Mouse (Mus musculus) intestine, postnatal 0 days (tissue): ENCODE measurements at regions not wholly inside any gene's neighbourhood (a gene's known extent, or its start where the extent isn't known, plus 50 kb on each side); places are given as distances from the start of the nearest gene placed in this dataset.

ENCODE experiments used
- ATAC-seq: fragments of 200-750 bp; cut with Nextera tagmentation; 2 replicates; pipeline ENCODE4 v1.8.0; 2017; ENCODE audit warnings: mild to moderate bottlenecking, moderate TSS enrichment, moderate library complexity
- H3K27ac ChIP-seq: fragments of 300-500 bp; sonication (generic); 2 replicates; pipeline ENCODE4 v1.5.1; 2014; ENCODE audit warnings: mild to moderate bottlenecking, low read depth, low read length, moderate library complexity
- H3K27me3 ChIP-seq: fragments of 300-500 bp; sonication (generic); replicated peaks from 2 replicates; pipeline ENCODE4 v1.6.1; 2014; ENCODE audit warnings: low read length, mixed read lengths; ENCODE audit not compliant: control insufficient read depth, insufficient read depth
- H3K36me3 ChIP-seq: fragments of 300-500 bp; sonication (generic); 2 replicates; pipeline ENCODE4 v1.6.1; 2014; ENCODE audit warnings: mild to moderate bottlenecking, moderate library complexity; ENCODE audit not compliant: control insufficient read depth, insufficient read depth
- H3K4me1 ChIP-seq: fragments of 300-500 bp; sonication (generic); replicated peaks from 2 replicates; pipeline ENCODE4 v1.6.1; 2014; ENCODE audit warnings: antibody characterized with exemption, low read length, mixed read lengths; ENCODE audit not compliant: control insufficient read depth, insufficient read depth
- H3K4me2 ChIP-seq: fragments of 300-500 bp; sonication (generic); replicated peaks from 2 replicates; pipeline ENCODE4 v1.6.1; 2014; ENCODE audit warnings: low read depth, mild to moderate bottlenecking, moderate library complexity
- H3K4me3 ChIP-seq: fragments of 300-500 bp; sonication (generic); 2 replicates; pipeline ENCODE4 v1.5.1; 2014; ENCODE audit warnings: low read depth, low read length
- H3K9ac ChIP-seq: fragments of 300-500 bp; sonication (generic); 2 replicates; pipeline ENCODE4 v1.6.1; 2014; ENCODE audit warnings: mild to moderate bottlenecking, low read depth, low read length
- H3K9me3 ChIP-seq: fragments of 300-500 bp; sonication (generic); 2 replicates; pipeline ENCODE4 v1.6.1; 2016; ENCODE audit warnings: mixed run types; ENCODE audit not compliant: control insufficient read depth
- CTCF ChIP-seq: sonication (generic); IDR thresholded peaks from 2 replicates; pipeline ENCODE4 v1.5.1; 2016; ENCODE audit warnings: low read depth, mild to moderate bottlenecking, control low read depth, antibody characterized with exemption, moderate library complexity
- WGBS: fragments of 180-500 bp; shearing (Covaris S2); extraction: QIAGEN DNeasy Blood & Tissue Kit; methylation state at CpG from one replicate; pipeline ENCODE4 v1.1.7; 2014; 5-methylcytosine and 5-hydroxymethylcytosine counted together

- no peaks in the 10 kb centered on the region for H3K36me3 ChIP-seq
- WGBS: 83% methylated on average over 4 of the region's 4 CpGs
- ATAC-seq: no peak
Observed at GRCm38 (mm10) chr17:82731561-82731960, 483.5 kb upstream of the Pkdcc start.

GRCm38 (mm10) chr17:82742445-82742844 lies 472.6 kb upstream of the Pkdcc start:
- H3K4me2 ChIP-seq: no peak overlapping the region
- H3K9ac ChIP-seq: no peak overlapping the region
- no peaks in the 10 kb centered on the region for H3K27me3 ChIP-seq
- no peak overlapping the region for H3K4me3 ChIP-seq
- ATAC-seq: no peak
- H3K27ac ChIP-seq: no peak overlapping the region
- H3K36me3 ChIP-seq: no peaks in the 10 kb centered on the region
- 87% methylated on average over 1 of the region's 1 CpGs for WGBS
- TF ChIP-seq CTCF: 0 out of 2 replicates have a peak, but pooled peaks have one; percentile 3
- no peaks in the 10 kb centered on the region for H3K9me3 ChIP-seq
- H3K4me1 ChIP-seq: no peaks in the 10 kb centered on the region

More at GRCm38 (mm10) chr17:82731561-82731960, 483.5 kb upstream of the Pkdcc start:
- H3K27ac ChIP-seq: no peak overlapping the region
- H3K9ac ChIP-seq: no peak overlapping the region
- H3K9me3 ChIP-seq: no peaks in the 10 kb centered on the region
- no peak for TF ChIP-seq CTCF
- no peaks in the 10 kb centered on the region for H3K4me1 ChIP-seq
- no peak overlapping the region for H3K4me3 ChIP-seq
- no peak overlapping the region for H3K4me2 ChIP-seq
- no peaks in the 10 kb centered on the region for H3K27me3 ChIP-seq

- Histone ChIP-seq H3K36me3 (no peaks in the 10 kb centered on the region), H3K27me3 (no peaks in the 10 kb centered on the region), H3K9ac (no peak overlapping the region), H3K4me1 (no peaks in the 10 kb centered on the region), H3K9me3 (no peaks in the 10 kb centered on the region), H3K4me3 (no peak overlapping the region), H3K4me2 (no peak overlapping the region), H3K27ac (no peak overlapping the region)
- TF ChIP-seq CTCF: no peak
- WGBS: 70% methylated on average over 3 of the region's 3 CpGs
- ATAC-seq: no peak
Observed at GRCm38 (mm10) chr17:82757400-82757799, 457.7 kb upstream of the Pkdcc start.

DNA sequence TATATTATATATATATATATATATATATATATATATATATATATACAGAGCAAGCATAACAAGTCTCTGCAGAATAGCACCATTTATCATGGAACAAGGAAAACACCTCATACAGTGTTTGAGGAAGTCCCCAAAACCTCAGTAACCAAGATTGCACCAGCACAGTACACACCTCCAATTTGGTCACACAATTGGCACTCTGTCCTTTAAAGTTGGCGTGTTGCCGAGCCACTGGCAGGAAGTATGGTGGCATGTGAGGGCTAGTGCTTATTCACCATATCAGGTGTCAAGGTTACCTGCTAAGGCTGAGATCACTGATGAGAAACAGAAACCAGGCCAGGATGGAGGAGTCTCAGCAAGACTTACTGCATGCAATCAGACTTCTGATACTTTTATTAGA lies 436.0 kb upstream of the Pkdcc start:
- Histone ChIP-seq H3K4me3 (no peak overlapping the region), H3K27ac (no peak overlapping the region), H3K9ac (no peak overlapping the region), H3K4me2 (no peak overlapping the region), H3K27me3 (no peaks in the 10 kb centered on the region), H3K36me3 (no peaks in the 10 kb centered on the region), H3K9me3 (no peaks in the 10 kb centered on the region), H3K4me1 (no peaks in the 10 kb centered on the region)
- TF ChIP-seq CTCF: no peak
- 76% methylated on average over 2 of the region's 2 CpGs for WGBS
- ATAC-seq: no peak

DNA sequence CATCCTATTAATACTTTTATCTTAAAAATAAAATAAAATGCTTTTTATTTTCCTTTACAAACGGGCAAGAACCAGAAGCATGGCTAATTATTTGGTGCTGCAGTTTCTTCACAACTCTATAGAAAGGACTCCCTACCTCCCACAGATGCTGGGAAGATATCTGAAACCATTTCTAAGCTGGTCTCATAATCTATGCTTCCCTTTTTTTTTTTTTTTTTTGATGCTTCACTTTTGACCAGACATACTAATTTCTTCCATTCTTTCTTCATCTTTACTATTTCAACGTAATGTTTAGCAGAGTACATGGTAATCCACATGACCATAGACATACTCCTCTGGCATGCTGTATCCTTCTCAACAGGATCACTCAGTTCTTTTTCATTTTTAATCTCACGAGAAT lies 393.0 kb upstream of the Pkdcc start:
- H3K4me3 ChIP-seq: no peak overlapping the region
- no peaks in the 10 kb centered on the region for H3K36me3 ChIP-seq
- H3K9ac ChIP-seq: no peak overlapping the region
- no peak for ATAC-seq
- WGBS: 68% methylated on average over 3 of the region's 3 CpGs
- TF ChIP-seq CTCF: no peak
- no peaks in the 10 kb centered on the region for H3K4me1 ChIP-seq
- no peak overlapping the region for H3K4me2 ChIP-seq
- H3K27ac ChIP-seq: no peak overlapping the region
- H3K9me3 ChIP-seq: no peaks in the 10 kb centered on the region
- no peaks in the 10 kb centered on the region for H3K27me3 ChIP-seq

DNA sequence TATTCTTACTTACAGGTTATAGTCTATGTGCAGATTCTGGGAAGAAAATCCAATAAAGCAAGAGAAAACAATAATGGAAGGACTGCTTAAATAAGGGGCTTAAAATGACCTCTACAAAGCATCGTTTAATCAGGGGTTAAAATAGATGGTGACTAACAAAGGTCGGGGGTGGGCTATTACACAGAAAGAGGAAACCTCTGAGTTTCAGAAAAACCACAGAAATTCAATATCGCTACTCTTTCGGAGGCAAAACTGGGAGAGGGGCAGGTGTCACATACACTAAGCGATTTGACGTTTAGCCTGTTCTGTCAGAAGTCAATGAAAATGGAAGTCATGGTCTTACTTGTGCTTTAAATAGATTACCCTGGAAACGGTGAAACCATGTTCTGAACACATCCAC lies 391.0 kb upstream of the Pkdcc start:
- Histone ChIP-seq H3K27me3 (no peaks in the 10 kb centered on the region), H3K9me3 (no peaks in the 10 kb centered on the region), H3K27ac (no peak overlapping the region), H3K9ac (no peak overlapping the region), H3K4me3 (no peak overlapping the region), H3K36me3 (no peaks in the 10 kb centered on the region), H3K4me2 (no peak overlapping the region), H3K4me1 (no peaks in the 10 kb centered on the region)
- no peak for TF ChIP-seq CTCF
- no peak for ATAC-seq
- 82% methylated on average over 7 of the region's 7 CpGs for WGBS

DNA sequence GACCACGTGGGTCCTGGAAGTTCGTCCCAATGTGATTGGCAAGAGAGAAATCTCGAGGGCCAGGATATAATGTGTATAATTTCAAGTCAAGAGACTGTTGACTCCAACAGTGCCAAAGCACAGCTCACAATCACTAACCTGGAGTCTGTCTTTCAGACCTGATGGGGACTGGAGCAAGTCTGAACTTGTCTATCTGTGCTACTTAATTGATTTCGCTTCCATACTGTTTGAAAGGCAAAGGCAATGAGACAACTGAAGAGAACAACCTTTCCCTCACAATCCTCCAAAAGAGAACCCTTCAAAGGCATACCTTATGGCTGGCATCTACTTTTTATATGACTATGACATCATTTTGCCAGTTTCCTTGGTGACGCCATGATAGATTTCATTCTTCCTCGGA lies 390.5 kb upstream of the Pkdcc start:
- H3K27me3 ChIP-seq: no peaks in the 10 kb centered on the region
- 89% methylated on average over 6 of the region's 6 CpGs for whole genome bisulfite sequencing
- no peaks in the 10 kb centered on the region for H3K9me3 ChIP-seq
- H3K36me3 ChIP-seq: no peaks in the 10 kb centered on the region
- H3K4me2 ChIP-seq: no peak overlapping the region
- ATAC-seq: no peak
- no peak overlapping the region for H3K27ac ChIP-seq
- no peak for TF ChIP-seq CTCF
- no peak overlapping the region for H3K4me3 ChIP-seq
- H3K9ac ChIP-seq: no peak overlapping the region
- no peaks in the 10 kb centered on the region for H3K4me1 ChIP-seq
